Mouse (Mus musculus): ENCODE measurements around the gene Ewsr1. TPM values are rescaled to one million over a fixed set of nuclear protein-coding genes. Genes with fewer than 3 reads are reported as not detected.

Ewsr1 gene
- 328 and 348 TPM in 2 replicates for polyA plus RNA-seq (2015; fragmentation: Nextera tagmentation; extraction: Ambion mirVana)

GRCm38 (mm10) chr11:5098736-5099542, at the start of gene Ewsr1, which contains the start of gene Rhbdd3:
TSS of gene Ewsr1 (minus strand) at chr11:5099266.
TSS of gene Rhbdd3 (plus strand) at chr11:5098926.

GRCm38 (mm10) chr11:5065056-5065821, 33.8 kb downstream of the Ewsr1 start, which contains the start of gene Gas2l1:
TSS of gene Gas2l1 (minus strand) at chr11:5065327.

GRCm38 (mm10) chr11:5057856-5058641, 41.0 kb downstream of the Ewsr1 start, which contains the start of gene Rasl10a:
TSS of gene Rasl10a (plus strand) at chr11:5058128.

Other genes with a start within 250 kb of the Ewsr1 start
- 13.8 and 14.0 TPM in 2 replicates for gene Nf2, start 249.7 kb downstream of the Ewsr1 start, polyA plus RNA-seq (2015; fragmentation: Nextera tagmentation; extraction: Ambion mirVana)
- 7.3 and 8.8 TPM in 2 replicates for gene Nipsnap1, start 225.3 kb downstream of the Ewsr1 start, polyA plus RNA-seq (2015; fragmentation: Nextera tagmentation; extraction: Ambion mirVana)
- 15.0 and 17.2 TPM in 2 replicates for gene Thoc5, start 203.9 kb downstream of the Ewsr1 start, polyA plus RNA-seq (2015; fragmentation: Nextera tagmentation; extraction: Ambion mirVana)
- gene Nefh, start 151.2 kb downstream of the Ewsr1 start, polyA plus RNA-seq (2015; fragmentation: Nextera tagmentation; extraction: Ambion mirVana) = 0.75 and 0.92 TPM in 2 replicates
- 71.9 and 72.9 TPM in 2 replicates for gene Ap1b1, start 112.4 kb downstream of the Ewsr1 start, polyA plus RNA-seq (2015; fragmentation: Nextera tagmentation; extraction: Ambion mirVana)
- gene Rasl10a, start 41.1 kb downstream of the Ewsr1 start, polyA plus RNA-seq (2015; fragmentation: Nextera tagmentation; extraction: Ambion mirVana) = 0.69 and 0.87 TPM in 2 replicates
- gene Gas2l1, start 33.9 kb downstream of the Ewsr1 start, polyA plus RNA-seq (2015; fragmentation: Nextera tagmentation; extraction: Ambion mirVana) = 7.3 and 9.8 TPM in 2 replicates
- 19.0 and 20.2 TPM in 2 replicates for gene Rhbdd3, start 340 bp downstream of the Ewsr1 start, polyA plus RNA-seq (2015; fragmentation: Nextera tagmentation; extraction: Ambion mirVana)
- 9.7 and 10.7 TPM in 2 replicates for gene Emid1, start 53.0 kb upstream of the Ewsr1 start, polyA plus RNA-seq (2015; fragmentation: Nextera tagmentation; extraction: Ambion mirVana)
- gene Kremen1, start 162.3 kb upstream of the Ewsr1 start, polyA plus RNA-seq (2015; fragmentation: Nextera tagmentation; extraction: Ambion mirVana) = 2.6 and 4.2 TPM in 2 replicates